Mouse (Mus musculus) T-helper 1 cell (primary cell): ENCODE data around the gene Metap1d.

Experiments used
- in situ Hi-C: fragments of 300-600 bp; cut with MboI, MseI; formaldehyde crosslinking; loops from one replicate; pipeline ENCODE4 v1.15.1; 2025; ENCODE audit warnings: high pct_unique_total_duplicates

Gene Metap1d

GRCm38 (mm10) chr2:71474345-71474744 lies 21.3 kb downstream of the Metap1d start:
- in situ Hi-C loops, result no loop called here

- in situ Hi-C loops, result no loop called here
Observed at GRCm38 (mm10) chr2:71475311-71475710, 22.2 kb downstream of the Metap1d start.

- in situ Hi-C loops, result no loop called here
Observed at GRCm38 (mm10) chr2:71475760-71476159, 22.7 kb downstream of the Metap1d start.

- in situ Hi-C loops, result no loop called here
Observed at GRCm38 (mm10) chr2:71477787-71478186, 24.7 kb downstream of the Metap1d start.

GRCm38 (mm10) chr2:71479917-71480316 lies 26.8 kb downstream of the Metap1d start:
- in situ Hi-C loops, result no loop called here

- in situ Hi-C loops, result no loop called here
Observed at GRCm38 (mm10) chr2:71481825-71482224, 28.7 kb downstream of the Metap1d start.

- in situ Hi-C loops, result no loop called here
Observed at GRCm38 (mm10) chr2:71483046-71483716, 30.1 kb downstream of the Metap1d start.

- in situ Hi-C loops, result no loop called here
Observed at GRCm38 (mm10) chr2:71483717-71484066, 30.6 kb downstream of the Metap1d start.

- in situ Hi-C loops, result no loop called here
Observed at GRCm38 (mm10) chr2:71491295-71491694, 38.2 kb downstream of the Metap1d start.

- in situ Hi-C loops, result no loop called here
Observed at GRCm38 (mm10) chr2:71493161-71493683, 40.1 kb downstream of the Metap1d start.

- in situ Hi-C loops, result no loop called here
Observed at GRCm38 (mm10) chr2:71494503-71494902, 41.4 kb downstream of the Metap1d start.

- in situ Hi-C loops, result no loop called here
Observed at GRCm38 (mm10) chr2:71494971-71495370, 41.9 kb downstream of the Metap1d start.

- in situ Hi-C loops, result no loop called here
Observed at GRCm38 (mm10) chr2:71497175-71497574, 44.1 kb downstream of the Metap1d start.

- in situ Hi-C loops, result no loop called here
Observed at GRCm38 (mm10) chr2:71499276-71500230, 46.5 kb downstream of the Metap1d start.

- in situ Hi-C loops, result no loop called here
Observed at GRCm38 (mm10) chr2:71504852-71505251, 51.8 kb downstream of the Metap1d start.

GRCm38 (mm10) chr2:71511209-71511608 lies 58.1 kb downstream of the Metap1d start:
- in situ Hi-C loops, result no loop called here

- in situ Hi-C loops, result no loop called here
Observed at GRCm38 (mm10) chr2:71512326-71512725, 59.2 kb downstream of the Metap1d start.

- in situ Hi-C loops, result no loop called here
Observed at GRCm38 (mm10) chr2:71516995-71517394, 63.9 kb downstream of the Metap1d start.

- in situ Hi-C loops, result no loop called here
Observed at GRCm38 (mm10) chr2:71517466-71518099, 64.5 kb downstream of the Metap1d start.

GRCm38 (mm10) chr2:71522871-71523270 lies 69.8 kb downstream of the Metap1d start:
- in situ Hi-C loops, result no loop called here

GRCm38 (mm10) chr2:71523431-71523830 lies 70.4 kb downstream of the Metap1d start:
- in situ Hi-C loops, result no loop called here

- in situ Hi-C loops, result loop anchor here (5.0 kb wide), 1 partner anchor 72 kb away; the partner anchor contains the start of gene Metap1d
Observed at GRCm38 (mm10) chr2:71524763-71525162, 71.7 kb downstream of the Metap1d start.
